Mouse (Mus musculus) erythroblast, embryonic 14.5 days (primary cell): ENCODE measurements at regions not wholly inside any gene's neighbourhood (a gene's known extent, or its start where the extent isn't known, plus 50 kb on each side); places are given as distances from the start of the nearest gene placed in this dataset.

ENCODE experiments used
- GATA1 ChIP-seq: IDR thresholded peaks from 2 replicates; pipeline ENCODE4 v1.6.1; 2012; ENCODE audit warnings: low read length, inconsistent platforms, mixed read lengths
- TAL1 ChIP-seq: IDR thresholded peaks from 3 replicates; pipeline ENCODE4 v1.6.1; 2012; ENCODE audit warnings: low read length, inconsistent platforms, mixed read lengths

GRCm38 (mm10) chr7:74719321-74719720 lies 164.7 kb upstream of the Slco3a1 start:
- no peak for TF ChIP-seq GATA1
- TF ChIP-seq TAL1, result no peak
